Mouse (Mus musculus) heart, embryonic 12.5 days (tissue): ENCODE measurements around the gene E2f2. TPM values are rescaled to one million over a fixed set of nuclear protein-coding genes. Genes with fewer than 3 reads are reported as not detected.

Experiments
- ATAC-seq: fragments of 200-750 bp; cut with Nextera tagmentation; 2 replicates; pipeline ENCODE4 v1.8.0; 2017; ENCODE audit warnings: moderate TSS enrichment, moderate library complexity; ENCODE audit not compliant: insufficient number of reproducible peaks, low FRiP score
- H3K27ac ChIP-seq: fragments of 300-500 bp; sonication (generic); 2 replicates; pipeline ENCODE4 v1.5.1; 2016; ENCODE audit warnings: mild to moderate bottlenecking, moderate library complexity; ENCODE audit not compliant: poor library complexity, severe bottlenecking
- H3K27me3 ChIP-seq: fragments of 300-500 bp; sonication (generic); replicated peaks from 2 replicates; pipeline ENCODE4 v1.6.1; 2016; ENCODE audit warnings: mild to moderate bottlenecking, moderate library complexity
- H3K36me3 ChIP-seq: fragments of 300-500 bp; sonication (generic); 2 replicates; pipeline ENCODE4 v1.6.1; 2016; ENCODE audit warnings: mild to moderate bottlenecking, moderate library complexity
- H3K4me1 ChIP-seq: fragments of 300-500 bp; sonication (generic); replicated peaks from 2 replicates; pipeline ENCODE4 v1.6.1; 2016; ENCODE audit warnings: mild to moderate bottlenecking
- H3K4me2 ChIP-seq: fragments of 300-500 bp; sonication (generic); 2 replicates; pipeline ENCODE4 v1.6.1; 2016; ENCODE audit warnings: mild to moderate bottlenecking, moderate library complexity
- H3K4me3 ChIP-seq: fragments of 300-500 bp; sonication (generic); 2 replicates; pipeline ENCODE4 v1.5.1; 2016; ENCODE audit warnings: mild to moderate bottlenecking
- H3K9ac ChIP-seq: fragments of 300-500 bp; sonication (generic); 2 replicates; pipeline ENCODE4 v1.6.1; 2016; ENCODE audit warnings: mild to moderate bottlenecking, moderate library complexity
- H3K9me3 ChIP-seq: fragments of 300-500 bp; sonication (generic); replicated peaks from 2 replicates; pipeline ENCODE4 v1.6.1; 2016; ENCODE audit warnings: mild to moderate bottlenecking, moderate library complexity
- WGBS: fragments of 180-500 bp; shearing (Covaris S2); methylation state at CpG from one replicate; pipeline ENCODE4 v1.1.7; 2016; 5-methylcytosine and 5-hydroxymethylcytosine counted together
- polyA plus RNA-seq: library from polyadenylated mRNA; unstranded; fragments of >200 nt; fragmentation: Nextera tagmentation; extraction: Ambion mirVana; gene quantifications from 2 replicates; pipeline ENCODE4 v1.2.1, GENCODE M21; 2016

Gene E2f2
- polyA plus RNA-seq, 1 experiment from 2014 or later = 8.1 TPM

GRCm38 (mm10) chr4:136134978-136135873, 37.0 kb upstream of the E2f2 start:
- peak; percentile 43; the same call in 1 of the 2 replicates for ATAC-seq
- Histone ChIP-seq H3K27me3 (peaks cover 3% of the 10 kb centered on the region; the same call in 1 of the 2 replicates), H3K36me3 (no peaks in the 10 kb centered on the region), H3K9ac (peak overlapping the region; percentile 72), H3K4me3 (peak overlapping the region; percentile 48), H3K27ac (peak overlapping the region; percentile 95), H3K9me3 (no peaks in the 10 kb centered on the region), H3K4me1 (peaks cover 47% of the 10 kb centered on the region), H3K4me2 (peak overlapping the region; percentile 91)
- WGBS = 2% methylated on average over 50 of the region's 50 CpGs

- peaks cover 3% of the 10 kb centered on the region; the same call in 1 of the 2 replicates for H3K27me3 ChIP-seq
- H3K27ac ChIP-seq = peak overlapping the region; percentile 95
- no peaks in the 10 kb centered on the region for H3K9me3 ChIP-seq
- peak overlapping the region; percentile 91 for H3K4me2 ChIP-seq
- 0 out of 2 replicates have a peak, but pooled peaks have one; percentile 4 for ATAC-seq
- H3K36me3 ChIP-seq = no peaks in the 10 kb centered on the region
- 35% methylated on average over 9 of the region's 9 CpGs for WGBS
- H3K4me3 ChIP-seq = no peak overlapping the region
- H3K9ac ChIP-seq = peak overlapping the region; percentile 72
- H3K4me1 ChIP-seq = peaks cover 53% of the 10 kb centered on the region
Measured at GRCm38 (mm10) chr4:136135874-136136728, 36.1 kb upstream of the E2f2 start.

- H3K9ac ChIP-seq = 0 out of 2 replicates have a peak overlapping the region, but pooled peaks have one; percentile 17
- 44% methylated on average over 17 of the region's 17 CpGs for WGBS
- no peaks in the 10 kb centered on the region for H3K9me3 ChIP-seq
- H3K4me1 ChIP-seq = peaks cover 63% of the 10 kb centered on the region
- no peak for ATAC-seq
- no peaks in the 10 kb centered on the region for H3K36me3 ChIP-seq
- H3K4me3 ChIP-seq = no peak overlapping the region
- H3K27me3 ChIP-seq = peaks cover 3% of the 10 kb centered on the region; the same call in 1 of the 2 replicates
- H3K4me2 ChIP-seq = no peak overlapping the region
- peak overlapping the region; percentile 99 for H3K27ac ChIP-seq
Measured at GRCm38 (mm10) chr4:136139326-136140110, 32.7 kb upstream of the E2f2 start.

- Histone ChIP-seq H3K4me1 (peaks cover 62% of the 10 kb centered on the region), H3K4me3 (peak overlapping the region; percentile 24; the same call in 1 of the 2 replicates), H3K36me3 (no peaks in the 10 kb centered on the region), H3K27me3 (peaks cover 3% of the 10 kb centered on the region; the same call in 1 of the 2 replicates), H3K27ac (peak overlapping the region; percentile 99), H3K4me2 (peak overlapping the region; percentile 60), H3K9ac (peak overlapping the region; percentile 53; the same call in 1 of the 2 replicates), H3K9me3 (no peaks in the 10 kb centered on the region)
- ATAC-seq = peak; percentile 82
- WGBS = 9% methylated on average over 31 of the region's 31 CpGs
Measured at GRCm38 (mm10) chr4:136140327-136141250, 31.6 kb upstream of the E2f2 start.

GRCm38 (mm10) chr4:136142267-136143192, 29.7 kb upstream of the E2f2 start:
- peak overlapping the region; percentile 99 for H3K27ac ChIP-seq
- 14% methylated on average over 17 of the region's 17 CpGs for WGBS
- H3K4me3 ChIP-seq = peak overlapping the region; percentile 72
- H3K27me3 ChIP-seq = 0 out of 2 replicates have a peak, but pooled peaks cover 3% of the 10 kb centered on the region
- no peak for ATAC-seq
- H3K36me3 ChIP-seq = no peaks in the 10 kb centered on the region
- H3K4me2 ChIP-seq = peak overlapping the region; percentile 70
- no peaks in the 10 kb centered on the region for H3K9me3 ChIP-seq
- H3K9ac ChIP-seq = peak overlapping the region; percentile 71
- H3K4me1 ChIP-seq = peaks cover 67% of the 10 kb centered on the region

- under 1% methylated on average over 39 of the region's 39 CpGs for WGBS
- H3K9ac ChIP-seq = peak within 1 kb of the TSS; percentile 91
- H3K36me3 ChIP-seq = no peaks in the 10 kb centered on the region
- peak within 1 kb of the TSS; percentile 99 for H3K27ac ChIP-seq
- H3K27me3 ChIP-seq = no peaks in the 10 kb centered on the region
- ATAC-seq = peak; percentile 82
- H3K4me1 ChIP-seq = peaks cover 70% of the 10 kb centered on the region
- no peaks in the 10 kb centered on the region for H3K9me3 ChIP-seq
- peak within 1 kb of the TSS; percentile 70 for H3K4me2 ChIP-seq
- H3K4me3 ChIP-seq = peak within 1 kb of the TSS; percentile 72
Measured at GRCm38 (mm10) chr4:136143193-136143976, 28.8 kb upstream of the E2f2 start, which contains the start of gene Id3. TSS of gene Id3 (plus strand) at chr4:136143497.

- Histone ChIP-seq H3K36me3 (no peaks in the 10 kb centered on the region), H3K4me2 (peak overlapping the region; percentile 70), H3K27me3 (no peaks in the 10 kb centered on the region), H3K27ac (peak overlapping the region; percentile 97), H3K9me3 (no peaks in the 10 kb centered on the region), H3K4me3 (peak overlapping the region; percentile 72), H3K4me1 (peaks cover 69% of the 10 kb centered on the region), H3K9ac (peak overlapping the region; percentile 91)
- ATAC-seq = peak; percentile 36
- WGBS = under 1% methylated on average over 50 of the region's 50 CpGs
Measured at GRCm38 (mm10) chr4:136144126-136144926, 27.9 kb upstream of the E2f2 start.

- H3K4me1 ChIP-seq = peaks cover 63% of the 10 kb centered on the region
- H3K4me2 ChIP-seq = peak overlapping the region; percentile 70
- H3K9me3 ChIP-seq = no peaks in the 10 kb centered on the region
- ATAC-seq = no peak
- WGBS = 2% methylated on average over 11 of the region's 11 CpGs
- no peaks in the 10 kb centered on the region for H3K36me3 ChIP-seq
- H3K27me3 ChIP-seq = no peaks in the 10 kb centered on the region
- peak overlapping the region; percentile 97 for H3K27ac ChIP-seq
- peak overlapping the region; percentile 91 for H3K9ac ChIP-seq
- H3K4me3 ChIP-seq = peak overlapping the region; percentile 72
Measured at GRCm38 (mm10) chr4:136144927-136145292, 27.3 kb upstream of the E2f2 start.
